Mouse (Mus musculus) midbrain, embryonic 13.5 days (tissue): ENCODE data around the gene Zdhhc19. TPM values are rescaled to one million over a fixed set of nuclear protein-coding genes. Genes with fewer than 3 reads are reported as not detected.

Experiments used
- ATAC-seq: fragments of 200-750 bp; cut with Nextera tagmentation; 2 replicates; pipeline ENCODE4 v1.8.0; 2017; ENCODE audit warnings: mild to moderate bottlenecking, moderate TSS enrichment, moderate library complexity
- H3K27ac ChIP-seq: fragments of 300-500 bp; sonication (generic); 2 replicates; pipeline ENCODE4 v1.5.1; 2015; ENCODE audit warnings: inconsistent platforms, mild to moderate bottlenecking, moderate library complexity
- H3K27me3 ChIP-seq: fragments of 300-500 bp; sonication (generic); 2 replicates; pipeline ENCODE4 v1.6.1; 2015; ENCODE audit warnings: mild to moderate bottlenecking, inconsistent platforms
- H3K36me3 ChIP-seq: fragments of 300-500 bp; sonication (generic); 2 replicates; pipeline ENCODE4 v1.6.1; 2015; ENCODE audit warnings: mild to moderate bottlenecking, inconsistent platforms
- H3K4me1 ChIP-seq: fragments of 300-500 bp; sonication (generic); replicated peaks from 2 replicates; pipeline ENCODE4 v1.6.1; 2015; ENCODE audit warnings: inconsistent platforms
- H3K4me2 ChIP-seq: fragments of 300-500 bp; sonication (generic); replicated peaks from 2 replicates; pipeline ENCODE4 v1.6.1; 2015; ENCODE audit warnings: moderate library complexity, mild to moderate bottlenecking, inconsistent platforms
- H3K4me3 ChIP-seq: fragments of 300-500 bp; sonication (generic); replicated peaks from 2 replicates; pipeline ENCODE4 v1.5.1; 2015; ENCODE audit warnings: mild to moderate bottlenecking, inconsistent platforms
- H3K9ac ChIP-seq: fragments of 300-500 bp; sonication (generic); replicated peaks from 2 replicates; pipeline ENCODE4 v1.6.1; 2015; ENCODE audit warnings: mild to moderate bottlenecking, inconsistent platforms
- H3K9me3 ChIP-seq: fragments of 300-500 bp; sonication (generic); 2 replicates; pipeline ENCODE4 v1.6.1; 2016; ENCODE audit warnings: mild to moderate bottlenecking, inconsistent platforms
- WGBS: fragments of 180-500 bp; shearing (Covaris S2); methylation state at CpG from one replicate; pipeline ENCODE4 v1.1.7; 2015; 5-methylcytosine and 5-hydroxymethylcytosine counted together
- polyA plus RNA-seq: library from polyadenylated mRNA; unstranded; fragments of >200 nt; fragmentation: Nextera tagmentation; extraction: Ambion mirVana; gene quantifications from 2 replicates; pipeline ENCODE4 v1.2.1, GENCODE M21; 2015

Gene Zdhhc19
- polyA plus RNA-seq, 1 experiment from 2014 or later = not detected

DNA sequence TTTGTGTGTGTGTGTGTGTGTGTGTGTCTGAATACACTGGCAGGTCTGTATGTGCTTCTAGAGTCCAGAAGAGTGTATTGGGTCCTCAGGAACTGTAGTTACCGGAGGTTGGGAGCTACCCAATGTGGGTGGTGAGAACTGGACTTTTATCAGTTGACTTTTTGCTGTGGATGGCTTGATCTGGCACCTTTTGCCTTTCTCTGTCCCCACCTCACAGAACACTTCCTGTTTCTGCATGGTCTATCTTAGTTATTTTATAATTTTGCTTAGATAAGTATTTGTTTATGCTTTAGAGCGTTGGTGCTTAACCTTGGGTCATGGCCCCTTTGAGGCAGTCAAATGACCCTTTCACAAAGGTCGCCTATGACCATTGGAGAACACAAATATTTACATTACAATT is 47.4 kb downstream of the Zdhhc19 start:
- H3K4me2 ChIP-seq = no peak overlapping the region
- no peaks in the 10 kb centered on the region for H3K27me3 ChIP-seq
- 87% methylated on average over 3 of the region's 3 CpGs for WGBS
- no peak for ATAC-seq
- no peak overlapping the region for H3K9ac ChIP-seq
- H3K4me3 ChIP-seq = no peak overlapping the region
- no peak overlapping the region for H3K27ac ChIP-seq
- no peaks in the 10 kb centered on the region for H3K36me3 ChIP-seq
- H3K9me3 ChIP-seq = no peaks in the 10 kb centered on the region
- peaks cover 2% of the 10 kb centered on the region; the same call in 1 of the 2 replicates for H3K4me1 ChIP-seq

DNA sequence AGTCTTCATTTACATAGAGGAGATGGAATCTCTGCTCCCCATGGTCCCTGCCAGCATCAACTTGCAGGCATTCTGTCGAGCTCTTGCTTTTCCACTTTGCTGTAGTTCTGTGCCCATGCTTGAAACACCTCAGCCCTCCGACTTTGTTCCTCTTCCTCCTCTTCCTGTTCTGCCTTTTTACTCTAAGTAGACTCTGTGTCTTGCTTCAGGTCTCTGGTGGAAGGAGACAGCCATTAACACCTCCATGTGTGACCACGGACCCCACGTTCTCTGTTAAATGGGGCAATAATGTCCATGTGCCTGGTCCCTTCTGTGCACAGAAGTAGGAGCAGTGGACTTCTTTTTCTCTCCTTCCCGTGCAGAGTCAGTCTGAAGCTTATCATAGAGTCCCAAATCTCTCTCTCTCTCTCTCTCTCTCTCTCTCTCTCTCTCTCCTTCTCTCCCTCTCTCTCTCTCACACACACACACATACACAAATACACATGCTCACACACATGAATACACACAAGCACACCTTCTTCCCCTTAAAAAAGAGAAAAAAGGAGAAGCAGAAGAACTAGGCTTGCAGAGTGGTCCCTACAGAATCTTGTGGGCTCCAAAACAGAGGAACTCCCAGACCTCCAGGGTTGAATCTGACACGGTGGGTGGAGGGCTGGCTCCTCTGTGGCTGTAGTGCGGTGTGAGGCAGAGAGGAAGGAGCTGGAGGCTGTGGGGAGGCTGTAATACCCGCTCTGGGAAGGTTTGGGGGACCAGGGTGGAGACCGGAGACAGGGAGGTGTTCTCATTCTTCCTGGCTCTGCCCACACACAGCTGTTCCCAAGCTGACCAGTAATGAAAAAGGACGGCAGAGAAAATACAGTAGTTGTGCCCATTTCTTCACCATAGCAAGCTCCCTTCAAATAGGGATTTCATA is 51.3 kb downstream of the Zdhhc19 start:
- 77% methylated on average over 10 of the region's 10 CpGs for WGBS
- no peak for ATAC-seq
- Histone ChIP-seq H3K9ac (no peak overlapping the region), H3K4me3 (no peak overlapping the region), H3K27me3 (no peaks in the 10 kb centered on the region), H3K36me3 (no peaks in the 10 kb centered on the region), H3K27ac (no peak overlapping the region), H3K4me1 (no peaks in the 10 kb centered on the region), H3K4me2 (no peak overlapping the region), H3K9me3 (no peaks in the 10 kb centered on the region)

DNA sequence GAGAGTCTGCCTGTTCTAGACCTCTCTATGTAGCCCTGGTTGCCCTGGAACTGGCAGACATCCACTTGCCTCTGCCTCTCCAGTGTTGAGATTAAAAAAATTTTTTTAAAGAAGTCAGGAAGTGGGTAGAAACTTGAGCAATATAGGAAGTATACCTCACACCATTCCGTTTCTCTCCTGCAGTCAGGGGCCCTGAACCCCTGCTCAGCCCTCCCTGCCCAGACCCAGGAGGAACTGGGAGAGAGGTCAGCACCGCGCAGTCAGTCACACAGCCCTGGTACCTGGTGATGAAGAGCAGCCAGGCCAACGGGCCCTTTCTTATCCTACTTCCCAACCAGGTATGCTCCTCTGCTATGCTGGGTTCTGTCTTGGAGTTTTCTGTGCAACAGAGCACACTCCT is 54.0 kb downstream of the Zdhhc19 start:
- H3K9ac ChIP-seq = no peak overlapping the region
- H3K4me2 ChIP-seq = no peak overlapping the region
- 93% methylated on average over 4 of the region's 4 CpGs for WGBS
- no peaks in the 10 kb centered on the region for H3K36me3 ChIP-seq
- no peak overlapping the region for H3K4me3 ChIP-seq
- H3K27me3 ChIP-seq = no peaks in the 10 kb centered on the region
- ATAC-seq = no peak
- no peak overlapping the region for H3K27ac ChIP-seq
- H3K4me1 ChIP-seq = no peaks in the 10 kb centered on the region
- H3K9me3 ChIP-seq = no peaks in the 10 kb centered on the region

DNA sequence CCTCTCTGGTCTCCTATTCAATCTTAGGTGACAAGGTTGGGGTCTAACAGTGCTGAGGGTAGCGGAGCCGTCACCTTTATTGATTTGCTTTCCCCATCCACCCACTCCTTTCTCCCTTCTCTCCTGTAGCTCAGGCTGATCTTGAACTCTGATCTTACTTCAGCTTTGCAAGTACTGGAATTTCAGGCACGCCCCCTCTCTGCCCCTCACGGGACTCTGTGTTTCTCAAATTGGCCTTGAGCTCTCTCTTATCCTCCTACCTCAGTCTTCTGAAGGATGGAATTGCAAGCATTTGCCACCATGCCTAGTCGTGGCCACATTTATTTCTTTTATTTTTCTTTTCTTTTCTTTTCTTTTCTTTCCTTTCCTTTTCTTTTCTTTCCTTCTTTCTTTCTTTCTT is 54.4 kb downstream of the Zdhhc19 start:
- Histone ChIP-seq H3K4me2 (no peak overlapping the region), H3K27ac (no peak overlapping the region), H3K4me3 (no peak overlapping the region), H3K27me3 (no peaks in the 10 kb centered on the region), H3K9ac (no peak overlapping the region), H3K36me3 (no peaks in the 10 kb centered on the region), H3K4me1 (no peaks in the 10 kb centered on the region), H3K9me3 (no peaks in the 10 kb centered on the region)
- WGBS = 85% methylated on average over 5 of the region's 5 CpGs
- no peak for ATAC-seq

DNA sequence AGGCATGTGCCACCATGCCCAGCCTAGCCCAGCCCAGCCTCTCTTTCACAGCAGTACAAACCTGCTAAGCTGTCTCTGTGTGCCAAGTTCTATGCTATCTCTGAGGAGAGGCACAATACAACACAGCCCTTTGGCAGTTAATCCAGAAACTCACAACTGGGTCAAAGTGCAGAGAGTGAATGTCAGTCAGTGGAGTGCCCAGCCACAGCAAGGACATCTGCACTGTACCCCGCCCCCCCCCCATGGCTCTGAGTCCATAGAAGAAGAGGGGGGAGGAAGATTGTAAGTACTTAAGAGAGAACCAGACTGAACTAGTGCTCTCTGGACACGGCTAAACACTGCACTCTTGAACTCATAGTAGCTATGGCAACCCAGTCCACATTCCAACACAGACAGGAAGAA is 55.3 kb downstream of the Zdhhc19 start:
- Histone ChIP-seq H3K4me1 (no peaks in the 10 kb centered on the region), H3K27me3 (no peaks in the 10 kb centered on the region), H3K36me3 (no peaks in the 10 kb centered on the region), H3K4me2 (no peak overlapping the region), H3K9ac (no peak overlapping the region), H3K9me3 (no peaks in the 10 kb centered on the region), H3K27ac (no peak overlapping the region), H3K4me3 (no peak overlapping the region)
- WGBS = 60% methylated on average over 2 of the region's 2 CpGs
- ATAC-seq = no peak

DNA sequence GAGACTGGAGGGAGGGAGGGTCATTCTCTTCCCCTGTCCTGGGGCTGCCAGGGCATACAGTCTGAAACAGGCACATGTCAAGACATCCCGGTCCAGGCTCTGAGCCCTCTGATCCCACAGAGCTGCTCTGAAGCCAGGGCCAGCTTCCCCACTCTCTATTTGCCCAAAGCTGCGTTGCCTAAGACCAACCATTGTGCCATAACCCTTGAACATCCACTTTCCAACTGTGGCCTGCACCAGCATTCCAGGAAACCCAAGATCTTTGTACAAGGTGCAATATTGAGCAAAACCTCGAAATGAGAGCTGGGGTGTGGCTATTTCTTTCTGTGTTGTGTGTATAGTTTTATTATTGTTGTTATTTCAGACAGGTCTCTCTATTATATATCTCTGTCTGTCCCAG is 59.5 kb downstream of the Zdhhc19 start:
- Histone ChIP-seq H3K36me3 (no peaks in the 10 kb centered on the region), H3K4me1 (no peaks in the 10 kb centered on the region), H3K4me2 (no peak overlapping the region), H3K27me3 (no peaks in the 10 kb centered on the region), H3K4me3 (no peak overlapping the region), H3K27ac (no peak overlapping the region), H3K9ac (no peak overlapping the region), H3K9me3 (no peaks in the 10 kb centered on the region)
- no peak for ATAC-seq
- WGBS = 76% methylated on average over 3 of the region's 3 CpGs

DNA sequence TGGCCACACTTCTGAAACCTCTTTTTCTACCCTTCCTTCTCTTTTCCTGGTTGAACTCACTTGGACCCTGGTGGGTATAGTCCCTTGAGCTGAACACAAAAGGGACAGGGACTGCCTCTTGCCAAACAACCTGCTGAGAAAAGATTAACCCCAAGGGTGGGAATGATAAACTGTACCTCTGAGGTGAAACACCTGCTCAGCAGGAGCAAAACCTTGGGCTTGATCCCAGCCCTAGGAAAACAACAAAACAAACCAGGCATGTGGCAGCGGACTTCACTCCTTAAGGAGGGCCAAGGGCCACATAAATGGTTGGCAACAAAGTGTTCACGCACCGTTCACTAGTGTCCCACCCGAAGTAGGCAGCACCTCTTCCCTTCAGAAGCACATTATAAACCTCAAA is 63.4 kb downstream of the Zdhhc19 start:
- no peak overlapping the region for H3K4me3 ChIP-seq
- H3K9me3 ChIP-seq = no peaks in the 10 kb centered on the region
- WGBS = 73% methylated on average over 4 of the region's 4 CpGs
- H3K27me3 ChIP-seq = no peaks in the 10 kb centered on the region
- H3K36me3 ChIP-seq = no peaks in the 10 kb centered on the region
- H3K4me1 ChIP-seq = no peaks in the 10 kb centered on the region
- no peak overlapping the region for H3K4me2 ChIP-seq
- no peak for ATAC-seq
- H3K27ac ChIP-seq = no peak overlapping the region
- no peak overlapping the region for H3K9ac ChIP-seq

DNA sequence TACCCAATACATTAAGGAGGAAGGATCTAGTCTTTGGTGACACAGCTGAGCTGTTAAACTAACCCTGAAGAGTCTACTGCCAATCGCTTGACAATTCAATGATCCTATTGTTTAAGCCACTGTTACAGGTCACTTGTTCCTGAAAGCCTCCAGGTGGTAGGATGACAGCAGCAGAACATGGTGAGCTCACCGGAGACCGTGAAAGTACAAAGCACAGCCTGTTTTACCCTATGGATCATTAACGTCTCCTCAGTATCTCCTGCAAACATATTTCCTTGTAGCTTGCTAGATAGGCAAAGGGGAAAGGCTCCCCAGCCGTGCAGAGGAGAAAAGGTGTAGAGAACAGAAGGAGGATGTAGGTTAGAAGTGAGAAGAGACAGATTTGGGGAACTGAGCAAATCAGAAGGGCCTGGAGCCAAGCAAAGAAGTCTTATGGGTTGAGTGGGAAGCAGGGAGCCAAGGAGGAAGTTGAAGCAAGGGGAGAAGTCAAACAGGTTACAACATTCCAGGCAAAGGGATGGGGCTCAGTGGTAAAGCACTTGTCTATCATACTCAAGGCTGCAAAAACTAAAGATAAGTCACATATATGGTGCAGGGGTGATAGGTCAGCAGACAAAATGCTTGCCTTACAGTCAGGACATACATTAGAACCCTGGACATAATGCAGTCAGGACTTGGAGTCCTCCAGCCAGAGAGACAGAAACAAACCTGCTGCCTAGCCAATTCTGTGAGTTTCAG is 67.2 kb downstream of the Zdhhc19 start:
- no peaks in the 10 kb centered on the region for H3K36me3 ChIP-seq
- no peak overlapping the region for H3K9ac ChIP-seq
- no peaks in the 10 kb centered on the region for H3K4me1 ChIP-seq
- H3K9me3 ChIP-seq = no peaks in the 10 kb centered on the region
- H3K27ac ChIP-seq = no peak overlapping the region
- WGBS = 83% methylated on average over 5 of the region's 5 CpGs
- no peaks in the 10 kb centered on the region for H3K27me3 ChIP-seq
- ATAC-seq = no peak
- no peak overlapping the region for H3K4me3 ChIP-seq
- H3K4me2 ChIP-seq = no peak overlapping the region

DNA sequence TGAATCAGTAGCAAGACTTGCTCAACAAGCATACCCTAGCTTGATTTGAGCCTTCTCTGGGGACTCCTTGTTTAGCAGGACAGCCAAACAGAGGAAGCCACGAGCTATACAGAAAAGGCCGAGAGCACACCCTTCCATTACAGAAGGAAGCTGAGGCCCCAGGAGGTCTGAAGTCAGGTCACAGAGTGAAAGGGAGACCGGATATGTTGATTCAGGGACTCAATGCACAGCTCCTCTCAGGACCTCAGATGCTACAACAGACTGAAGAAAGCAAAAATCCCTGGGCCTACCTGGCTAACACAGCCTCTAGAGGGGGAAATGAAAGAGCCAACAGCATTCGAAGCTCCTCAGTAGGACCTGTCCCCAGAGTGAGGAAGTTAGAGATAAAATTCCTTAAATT is 71.2 kb downstream of the Zdhhc19 start:
- no peak overlapping the region for H3K9ac ChIP-seq
- no peaks in the 10 kb centered on the region for H3K9me3 ChIP-seq
- no peak overlapping the region for H3K4me3 ChIP-seq
- no peak for ATAC-seq
- H3K27ac ChIP-seq = no peak overlapping the region
- H3K4me2 ChIP-seq = no peak overlapping the region
- WGBS = 67% methylated on average over 4 of the region's 4 CpGs
- H3K36me3 ChIP-seq = no peaks in the 10 kb centered on the region
- H3K27me3 ChIP-seq = no peaks in the 10 kb centered on the region
- no peaks in the 10 kb centered on the region for H3K4me1 ChIP-seq

DNA sequence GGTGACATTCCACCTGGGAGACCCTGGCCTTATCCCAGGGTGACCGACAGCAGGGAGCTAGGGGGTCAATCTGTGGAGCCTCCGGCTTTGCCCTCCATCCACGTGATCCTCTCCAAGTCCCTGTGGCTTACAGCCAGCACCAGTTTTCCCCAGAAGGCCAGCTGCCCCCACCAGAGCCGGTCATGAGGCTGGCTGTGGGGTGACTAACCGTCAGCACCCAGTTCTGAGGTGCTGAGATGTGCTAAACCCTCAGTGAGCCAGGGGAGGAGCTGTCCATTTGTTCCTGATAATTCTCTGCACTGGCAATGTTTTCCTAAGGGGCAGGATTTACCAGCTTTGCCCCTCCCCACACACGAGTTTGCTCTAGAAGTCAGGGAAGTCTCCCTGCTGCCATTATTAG is 72.3 kb downstream of the Zdhhc19 start:
- 70% methylated on average over 6 of the region's 6 CpGs for WGBS
- no peak for ATAC-seq
- H3K36me3 ChIP-seq = no peaks in the 10 kb centered on the region

DNA sequence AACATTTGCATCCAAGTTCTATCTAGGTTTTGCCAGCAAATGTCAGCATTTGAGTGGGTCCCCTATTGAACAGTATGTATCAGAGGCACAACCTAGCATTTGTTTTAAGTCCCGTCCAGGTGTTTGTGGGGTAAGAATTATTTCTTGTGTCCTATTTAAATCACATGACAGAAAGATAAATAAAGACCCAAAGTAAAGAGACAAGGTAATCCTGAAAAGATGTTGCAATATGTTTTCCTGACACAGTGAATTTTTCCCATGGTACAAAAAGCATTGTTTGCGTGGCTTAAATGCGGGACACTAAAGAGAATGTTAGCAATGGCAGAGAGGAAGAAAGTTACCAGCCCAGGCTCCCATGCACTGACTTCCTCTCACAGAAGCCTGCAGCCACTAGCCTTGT is 74.0 kb downstream of the Zdhhc19 start:
- H3K4me2 ChIP-seq = no peak overlapping the region
- no peak overlapping the region for H3K9ac ChIP-seq
- 91% methylated on average over 3 of the region's 3 CpGs for WGBS
- no peak for ATAC-seq
- no peaks in the 10 kb centered on the region for H3K4me1 ChIP-seq
- no peak overlapping the region for H3K4me3 ChIP-seq
- no peaks in the 10 kb centered on the region for H3K36me3 ChIP-seq
- H3K27ac ChIP-seq = no peak overlapping the region
- no peaks in the 10 kb centered on the region for H3K9me3 ChIP-seq
- no peaks in the 10 kb centered on the region for H3K27me3 ChIP-seq

More for the DNA sequence above, 72.3 kb downstream of the Zdhhc19 start:
- H3K9me3 ChIP-seq = no peaks in the 10 kb centered on the region
- no peaks in the 10 kb centered on the region for H3K27me3 ChIP-seq
- no peaks in the 10 kb centered on the region for H3K4me1 ChIP-seq
- H3K4me3 ChIP-seq = no peak overlapping the region
- H3K27ac ChIP-seq = no peak overlapping the region
- no peak overlapping the region for H3K9ac ChIP-seq
- H3K4me2 ChIP-seq = no peak overlapping the region

DNA sequence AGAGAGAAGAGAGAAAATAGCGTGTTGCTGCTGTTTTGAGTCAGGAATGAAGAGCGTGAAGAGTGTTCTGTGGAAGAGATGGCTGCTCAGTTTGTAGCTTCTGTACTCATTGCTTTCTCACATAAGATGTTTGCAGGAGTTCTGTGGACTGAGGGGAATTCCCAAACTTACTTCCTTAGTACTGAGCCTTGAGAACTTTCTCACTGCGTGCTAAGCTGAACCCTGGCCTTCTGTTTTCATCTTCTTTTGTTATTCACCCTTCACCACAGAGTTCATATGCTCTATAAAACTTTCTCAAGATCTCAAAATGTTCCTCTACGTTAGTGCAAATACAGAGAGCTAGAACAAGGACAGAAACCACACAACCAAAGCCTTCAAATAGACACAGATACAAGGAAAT is 76.5 kb downstream of the Zdhhc19 start:
- 82% methylated on average over 4 of the region's 4 CpGs for WGBS
- no peaks in the 10 kb centered on the region for H3K27me3 ChIP-seq
- no peak for ATAC-seq
- no peak overlapping the region for H3K4me2 ChIP-seq
- H3K9ac ChIP-seq = no peak overlapping the region
- H3K9me3 ChIP-seq = no peaks in the 10 kb centered on the region
- no peaks in the 10 kb centered on the region for H3K4me1 ChIP-seq
- no peak overlapping the region for H3K27ac ChIP-seq
- no peak overlapping the region for H3K4me3 ChIP-seq
- no peaks in the 10 kb centered on the region for H3K36me3 ChIP-seq
